Mouse (Mus musculus): ENCODE measurements around the gene Brinp3.
"Not testable (repeated sequence)": the region's sequence is repeated elsewhere in the genome, so short reads cannot be mapped to it uniquely, and the experiment has no call there.

Brinp3 gene

DNA sequence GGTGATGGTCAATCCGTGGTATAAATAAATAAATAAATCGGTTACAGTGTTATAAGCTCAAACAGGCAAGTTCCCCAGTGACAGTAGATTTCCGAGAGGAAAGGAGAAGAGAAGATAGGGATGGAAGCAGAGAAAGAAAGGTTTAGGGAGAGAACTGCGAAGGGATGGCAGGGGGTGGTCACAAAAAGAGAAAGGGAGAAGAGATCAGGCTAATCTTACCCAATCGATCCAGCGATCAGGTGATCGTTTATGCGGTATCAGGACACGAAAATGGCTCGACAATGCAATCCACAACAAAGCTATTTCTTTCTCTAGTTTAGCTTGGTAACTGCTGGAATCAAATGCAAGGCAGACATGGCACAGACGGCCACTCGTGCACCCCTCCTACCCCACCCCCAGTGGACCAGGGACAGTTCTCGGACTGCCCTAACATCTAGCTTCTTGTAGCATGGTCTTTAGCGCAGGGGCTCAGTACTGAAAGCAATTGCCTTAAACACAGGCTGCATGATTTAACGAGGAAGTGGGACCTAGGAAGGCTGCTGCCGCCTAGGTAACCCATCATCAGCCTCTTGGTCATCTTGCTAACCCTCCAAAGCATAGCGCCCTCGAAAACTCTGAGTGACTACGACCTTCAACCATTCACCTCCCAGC is at the start of gene Brinp3:
TSS of gene Brinp3 (plus strand) at position 80 of the 651 bp plus-strand sequence.
- no peak for DNase-seq (ENCODE audit: low spot score in 2 of 2)

DNA sequence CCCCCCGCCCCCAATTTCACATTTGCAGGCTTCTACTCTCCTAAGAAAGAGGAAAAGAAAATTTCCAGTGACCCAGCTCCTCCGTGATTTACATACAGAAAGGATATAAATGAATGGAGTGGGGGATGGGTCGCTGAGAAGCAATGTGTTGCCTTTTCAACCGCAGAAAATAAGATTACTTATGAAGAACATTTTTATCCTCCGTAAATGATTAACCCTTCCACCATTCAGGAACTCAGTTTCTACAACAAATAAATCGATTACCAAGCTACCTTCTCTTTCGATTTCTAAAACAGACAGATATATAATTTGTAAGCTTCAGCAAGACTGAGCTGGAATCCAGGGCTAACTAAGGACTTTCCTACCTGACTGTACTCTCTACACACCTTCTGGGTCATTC is 339 bp upstream of the Brinp3 start:
- no peak for DNase-seq (ENCODE audit: low spot score in 2 of 2)

DNA sequence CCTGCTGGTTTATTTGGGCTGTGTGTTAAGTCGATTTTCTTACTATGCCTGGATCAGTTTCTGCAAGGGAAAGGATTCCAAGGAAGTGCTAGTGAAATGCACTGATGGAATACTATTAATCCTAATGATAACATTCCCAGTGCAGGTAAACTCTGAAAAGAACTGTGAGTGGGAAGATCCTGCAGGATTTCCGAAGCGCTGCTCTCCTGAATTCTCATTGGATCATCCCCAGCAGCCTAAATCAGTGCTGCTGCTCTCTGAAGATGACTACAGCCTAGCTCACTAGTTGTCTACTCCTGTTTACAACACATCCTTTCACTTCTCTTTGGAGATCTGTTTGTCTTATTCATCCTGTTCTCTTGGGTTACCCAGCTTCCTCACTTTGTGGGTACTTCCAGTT is 826 bp downstream of the Brinp3 start:
- DNase-seq (ENCODE audit: low spot score in 2 of 2) = no peak

DNA sequence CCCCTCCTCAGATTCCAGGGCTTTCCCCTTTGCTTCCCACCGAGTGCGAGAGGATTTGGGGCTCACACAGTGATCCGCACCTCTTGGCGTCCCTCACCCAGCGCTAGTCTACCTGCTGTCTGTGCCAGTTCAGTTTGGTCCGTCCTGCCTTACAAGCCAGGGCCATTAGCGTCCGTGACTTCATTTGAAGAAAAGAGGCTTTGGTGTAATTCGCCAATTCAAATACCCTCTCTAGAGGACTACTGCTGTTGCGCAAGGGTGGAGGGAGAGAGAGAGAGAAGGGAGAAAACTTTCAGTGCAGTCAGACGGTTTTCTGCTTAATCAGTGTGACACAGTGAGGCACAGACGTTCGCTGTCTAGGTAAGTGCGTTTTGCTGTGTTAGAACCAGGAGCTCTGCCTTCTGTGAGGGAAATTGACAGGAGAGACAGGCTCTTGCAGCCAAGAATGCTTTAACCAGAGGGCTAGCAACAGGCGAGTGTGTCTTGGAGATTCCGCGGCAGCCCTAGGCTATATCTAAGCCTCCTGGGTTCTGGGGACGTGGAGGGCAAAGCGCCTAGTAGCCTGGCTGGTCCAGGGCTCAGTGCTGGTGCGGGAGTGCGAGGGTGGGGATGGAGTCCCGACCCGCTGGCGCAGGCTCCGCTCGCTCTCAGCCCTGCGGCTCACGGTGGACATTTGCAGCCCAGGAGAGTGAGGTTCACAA is 3.0 kb downstream of the Brinp3 start:
- no peak for DNase-seq (ENCODE audit: low spot score in 2 of 2)

DNA sequence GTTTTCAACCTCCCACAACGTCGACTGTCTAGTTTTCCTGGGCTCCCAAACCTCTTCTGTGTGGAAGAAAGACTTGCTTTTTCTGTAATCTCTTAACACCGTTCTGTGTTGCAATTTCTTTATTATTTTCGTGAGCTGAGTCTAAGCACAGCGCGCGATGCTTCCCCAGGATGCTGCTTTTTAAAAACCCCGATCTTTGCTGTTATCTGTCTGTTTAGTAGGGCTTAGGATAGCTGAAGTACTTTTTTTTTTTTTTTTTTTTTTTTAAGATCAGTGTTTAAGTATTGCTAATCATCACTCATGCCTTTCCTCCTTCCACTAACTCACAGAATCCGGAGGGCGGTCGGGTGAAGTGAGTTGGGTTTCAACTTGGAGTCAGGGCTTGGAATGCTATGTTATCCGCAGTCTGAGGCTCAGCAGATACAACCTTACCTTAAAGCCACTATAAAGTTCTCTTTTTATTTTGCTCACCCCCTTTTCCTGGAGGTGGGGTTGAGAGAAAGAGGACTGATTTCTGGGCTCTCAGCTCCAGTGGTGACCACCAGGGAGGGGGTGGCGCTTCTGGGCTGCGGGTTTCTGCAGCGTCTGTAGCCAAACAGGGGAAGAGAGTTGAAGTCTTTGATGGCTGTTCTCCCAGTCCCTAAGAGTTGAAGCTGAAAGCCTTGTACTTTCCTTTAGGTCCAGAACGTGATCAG is 3.7 kb downstream of the Brinp3 start:
- DNase-seq (ENCODE audit: low spot score in 2 of 2) = no peak

DNA sequence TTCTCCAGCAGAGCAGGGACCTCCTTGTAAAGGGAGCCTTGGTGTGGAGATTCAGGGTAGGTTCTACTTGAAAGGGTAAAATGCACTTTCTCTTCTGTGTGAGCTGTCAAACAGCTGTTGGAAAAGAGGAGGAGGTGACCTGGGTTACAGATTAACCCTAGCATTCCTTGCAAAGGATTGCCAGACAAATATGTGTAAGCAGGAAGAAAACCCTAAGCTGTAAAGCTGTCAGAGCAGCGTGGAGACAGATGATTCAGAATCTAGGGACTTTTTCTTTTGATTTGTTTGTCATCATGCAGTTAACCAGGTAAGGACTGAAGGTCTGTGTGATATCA is 4.2 kb downstream of the Brinp3 start:
- no peak for DNase-seq (ENCODE audit: low spot score in 2 of 2)

DNA sequence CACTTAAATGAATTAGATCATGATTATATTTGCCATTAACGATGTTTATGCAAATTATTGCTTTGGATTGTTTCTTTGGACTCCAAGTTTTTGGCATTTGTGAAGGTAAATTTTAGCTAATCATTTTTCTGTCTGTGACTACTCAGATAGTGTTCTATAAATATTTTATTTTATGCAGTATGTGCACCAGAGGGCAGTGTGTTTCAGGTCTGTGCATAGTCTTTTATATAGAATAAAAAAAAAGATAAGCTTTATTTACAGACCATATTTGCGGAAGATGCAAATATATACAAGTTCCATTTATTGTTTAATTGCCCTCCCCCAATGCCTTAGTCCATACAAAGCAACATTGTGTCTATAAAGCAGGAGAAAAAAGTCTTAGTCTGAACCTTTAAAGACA is 20.8 kb downstream of the Brinp3 start:
- no peak for DNase-seq (ENCODE audit: low spot score in 2 of 2)

DNA sequence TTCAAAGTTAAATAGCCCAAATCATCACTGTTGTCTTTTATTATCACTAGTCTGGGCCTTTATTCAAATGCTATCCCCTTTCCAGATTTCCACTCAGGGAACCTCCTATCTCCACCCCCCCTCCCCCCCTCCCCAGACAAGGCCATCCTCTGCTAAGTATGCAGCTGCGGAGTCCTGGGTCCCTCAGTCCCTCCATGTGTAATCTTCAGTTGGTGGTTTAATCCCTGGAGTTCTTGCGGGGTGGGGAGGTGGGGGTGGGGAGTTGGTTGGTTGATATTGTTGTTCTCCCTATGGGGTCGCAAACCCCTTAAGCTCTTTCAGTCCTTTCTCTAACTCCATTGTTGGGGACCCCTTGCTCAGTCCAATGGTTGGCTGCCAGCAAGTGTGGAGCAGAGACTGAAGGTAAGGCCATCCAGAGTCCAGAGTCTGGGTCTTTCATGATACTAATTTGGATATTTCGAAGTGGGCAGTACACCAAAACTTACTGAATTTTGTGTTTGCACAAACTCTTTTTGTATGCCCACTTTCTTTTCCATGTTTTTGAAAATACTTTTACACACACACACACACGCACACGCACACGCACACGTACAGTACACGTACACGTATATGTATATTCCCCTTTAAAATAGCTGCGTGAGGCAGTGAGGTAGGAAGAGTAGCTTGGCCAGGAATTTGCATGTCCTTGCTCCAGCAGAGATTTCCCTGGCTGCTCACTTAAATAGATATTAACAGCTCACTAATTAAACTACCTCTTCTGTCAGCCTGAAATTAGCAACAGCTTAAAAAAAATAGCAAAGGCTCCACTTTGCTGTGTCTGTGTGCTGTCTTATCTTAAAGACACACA is 29.4 kb downstream of the Brinp3 start:
- no peak for DNase-seq (ENCODE audit: low spot score in 2 of 2)

DNA sequence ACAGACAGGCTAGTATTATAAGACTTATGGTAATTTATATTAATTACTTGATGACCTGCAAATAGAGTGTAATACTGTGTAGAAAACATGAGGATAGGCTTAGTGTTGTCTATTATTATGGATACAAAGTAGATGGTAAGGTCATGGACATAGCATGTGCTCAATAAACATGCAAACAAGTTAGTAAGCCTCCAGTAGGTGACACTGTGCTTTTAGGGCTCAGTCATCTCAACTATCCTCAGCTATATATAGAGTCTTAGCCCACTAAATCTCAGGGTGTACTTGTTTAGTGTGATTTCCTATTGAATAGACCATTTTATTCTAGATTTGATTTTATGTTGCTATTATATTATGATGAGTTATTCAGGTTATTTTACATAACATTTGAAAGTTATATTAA is 34.0 kb downstream of the Brinp3 start:
- DNase-seq (ENCODE audit: low spot score in 2 of 2) = no peak

DNA sequence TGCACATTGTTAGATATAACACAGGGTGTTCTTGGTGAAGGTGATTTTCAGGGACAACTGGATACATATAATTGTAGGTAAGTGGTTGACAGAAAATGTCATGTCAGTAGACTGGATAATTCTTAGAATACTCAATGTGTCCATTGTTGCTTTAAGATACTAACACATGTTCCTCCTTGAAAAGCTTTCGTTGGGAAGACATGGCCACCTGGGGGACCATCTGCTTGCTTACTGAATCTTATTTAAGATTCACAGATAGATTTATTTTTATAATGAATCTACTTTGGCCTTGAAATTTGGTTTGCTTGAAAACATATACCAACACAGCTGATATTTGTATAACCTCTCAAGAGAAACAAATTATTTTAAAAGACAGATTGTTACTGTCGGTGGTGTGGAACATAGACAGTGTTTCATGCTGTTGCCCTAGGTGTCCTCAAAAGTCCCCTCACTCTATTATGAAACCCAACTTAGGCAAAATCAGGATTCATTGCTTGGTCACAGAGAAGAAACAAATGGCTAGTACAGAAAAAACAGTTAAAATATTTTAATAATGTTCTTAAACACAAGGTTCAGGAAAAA is 52.4 kb downstream of the Brinp3 start:
- no peak for DNase-seq (ENCODE audit: low spot score in 2 of 2)

DNA sequence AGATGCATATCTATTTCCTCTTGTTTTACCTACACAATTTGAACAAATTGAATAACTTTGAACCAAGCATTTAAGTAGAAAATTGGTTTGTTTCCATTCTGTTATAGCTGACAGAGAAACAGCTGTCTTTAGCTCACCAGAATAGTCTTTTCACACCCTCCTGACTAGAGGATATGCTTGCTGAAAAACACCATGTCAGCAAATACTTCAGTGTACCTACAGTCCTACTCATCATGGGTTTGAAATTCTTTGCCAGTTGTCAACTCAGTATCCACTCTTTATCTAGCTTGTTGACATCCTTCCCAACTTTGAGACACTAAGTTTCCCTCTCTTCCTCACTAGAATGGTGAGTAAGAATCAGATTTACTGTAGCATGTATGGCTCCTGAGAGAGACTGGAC is 62.4 kb downstream of the Brinp3 start:
- DNase-seq (ENCODE audit: low spot score in 2 of 2) = no peak

DNA sequence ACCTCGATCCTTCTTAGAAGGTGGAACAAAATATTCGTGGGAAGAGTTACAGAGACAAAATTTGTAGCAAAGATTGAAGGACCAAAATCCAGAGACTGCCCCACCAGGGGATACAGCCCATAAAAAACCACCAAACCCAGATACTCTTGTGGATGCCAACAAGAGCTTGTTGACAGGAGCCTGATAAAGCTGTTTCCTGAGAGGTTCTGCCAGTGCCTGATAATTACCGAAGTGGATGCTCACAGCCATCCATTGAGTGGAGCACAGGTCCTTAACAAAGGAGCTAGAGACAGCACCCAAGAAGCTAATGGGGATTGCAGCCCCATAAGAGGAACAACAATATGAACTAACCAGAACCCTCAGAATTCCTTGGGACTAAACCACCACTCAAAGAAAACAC is 67.6 kb downstream of the Brinp3 start:
- no peak for DNase-seq (ENCODE audit: low spot score in 2 of 2)

DNA sequence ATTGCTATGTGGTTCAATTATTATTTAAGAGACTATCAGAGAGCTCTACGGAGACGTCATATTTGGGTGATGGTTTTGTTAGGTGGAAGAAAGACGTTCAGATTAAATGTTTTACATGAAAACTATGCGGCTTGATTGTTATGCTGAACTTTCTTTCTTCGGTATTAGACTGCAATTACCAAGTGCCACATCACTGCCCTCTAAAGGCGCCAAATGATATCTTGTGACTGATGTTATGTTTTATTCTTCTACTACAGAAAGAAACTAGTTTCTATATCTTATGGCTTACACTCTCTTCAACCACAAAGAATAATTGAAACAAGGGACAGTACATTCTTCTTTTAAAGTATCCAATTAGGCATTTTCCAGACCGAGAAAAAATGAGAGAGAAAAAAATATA is 89.6 kb downstream of the Brinp3 start:
- no peak for DNase-seq (ENCODE audit: low spot score in 2 of 2)

DNA sequence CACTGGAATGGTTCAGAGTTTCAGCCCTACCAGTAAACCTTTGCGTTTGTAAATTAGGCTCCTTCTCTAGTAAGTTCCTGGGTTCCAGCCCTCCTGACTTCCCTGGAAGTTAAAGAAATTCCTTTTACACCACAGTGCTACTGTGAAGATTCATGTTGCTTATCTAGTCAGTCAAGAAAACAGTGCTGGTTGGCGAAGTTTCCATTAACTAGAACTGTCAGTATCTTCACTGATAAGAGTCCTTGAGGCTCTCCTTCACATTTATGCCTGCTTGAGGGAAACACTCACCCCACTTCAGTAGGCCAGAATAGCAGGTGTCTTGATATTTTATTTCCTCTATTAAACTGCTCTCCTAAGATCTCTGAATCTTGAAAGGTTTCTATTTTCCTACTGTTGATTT is 138.3 kb downstream of the Brinp3 start:
- no peak for DNase-seq (ENCODE audit: low spot score in 2 of 2)

DNA sequence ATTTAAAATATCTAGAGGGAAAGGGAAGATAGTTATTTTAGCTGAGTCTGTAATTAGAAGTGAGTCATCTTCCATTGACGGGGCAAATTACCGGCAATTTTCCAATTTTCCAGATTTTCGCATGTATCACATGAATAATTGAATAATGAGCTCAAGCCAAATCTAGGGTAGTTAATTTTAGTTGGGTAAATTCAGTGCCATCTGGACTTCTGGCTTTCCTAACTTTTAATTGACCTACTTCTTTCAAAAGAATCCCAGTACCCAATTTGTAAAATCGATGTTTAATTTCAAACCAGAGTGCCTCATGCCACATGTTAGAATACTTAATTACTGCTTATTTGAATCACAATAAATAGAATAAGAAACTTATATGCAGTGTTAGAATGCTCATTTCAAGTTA is 162.7 kb downstream of the Brinp3 start:
- DNase-seq (ENCODE audit: low spot score in 2 of 2) = no peak

DNA sequence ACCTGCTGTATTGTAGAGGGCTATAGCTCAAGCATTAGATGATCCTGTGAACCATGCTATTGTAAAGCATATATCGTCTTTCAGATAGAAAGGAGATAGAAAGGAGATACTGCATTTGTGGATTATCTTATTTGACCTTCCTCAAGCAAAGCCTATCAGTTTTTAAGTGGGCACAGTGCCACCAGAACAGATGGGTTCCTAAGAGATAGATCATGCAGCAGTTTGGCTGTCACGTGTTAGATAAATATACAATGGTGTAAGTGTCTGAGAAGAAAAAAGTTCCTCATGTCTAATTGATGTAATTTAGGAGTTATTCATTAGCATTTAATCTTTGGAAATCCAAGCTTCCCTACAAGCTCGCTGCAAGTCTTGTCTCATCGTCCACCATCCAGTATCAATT is 206.2 kb downstream of the Brinp3 start:
- DNase-seq (ENCODE audit: low spot score in 2 of 2) = no peak

DNA sequence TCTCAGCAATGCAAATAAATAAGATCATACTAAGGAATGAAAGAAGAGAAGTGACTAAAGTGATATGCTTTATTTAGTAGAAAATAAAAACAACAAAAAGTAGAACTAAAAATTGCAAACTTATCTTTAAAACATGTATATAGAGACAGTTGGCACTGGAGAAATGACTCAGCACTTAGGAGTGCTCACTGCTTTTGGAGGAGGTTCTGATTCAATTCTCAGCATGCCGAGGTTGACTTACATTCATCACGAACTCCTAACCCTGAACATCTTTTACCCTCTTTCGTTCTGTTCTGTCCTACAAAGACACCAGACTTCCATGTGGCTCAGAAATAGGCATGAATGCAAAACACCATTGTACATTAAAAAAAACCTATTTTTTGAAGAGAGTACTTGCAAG is 225.0 kb downstream of the Brinp3 start:
- no peak for DNase-seq (ENCODE audit: low spot score in 2 of 2)

DNA sequence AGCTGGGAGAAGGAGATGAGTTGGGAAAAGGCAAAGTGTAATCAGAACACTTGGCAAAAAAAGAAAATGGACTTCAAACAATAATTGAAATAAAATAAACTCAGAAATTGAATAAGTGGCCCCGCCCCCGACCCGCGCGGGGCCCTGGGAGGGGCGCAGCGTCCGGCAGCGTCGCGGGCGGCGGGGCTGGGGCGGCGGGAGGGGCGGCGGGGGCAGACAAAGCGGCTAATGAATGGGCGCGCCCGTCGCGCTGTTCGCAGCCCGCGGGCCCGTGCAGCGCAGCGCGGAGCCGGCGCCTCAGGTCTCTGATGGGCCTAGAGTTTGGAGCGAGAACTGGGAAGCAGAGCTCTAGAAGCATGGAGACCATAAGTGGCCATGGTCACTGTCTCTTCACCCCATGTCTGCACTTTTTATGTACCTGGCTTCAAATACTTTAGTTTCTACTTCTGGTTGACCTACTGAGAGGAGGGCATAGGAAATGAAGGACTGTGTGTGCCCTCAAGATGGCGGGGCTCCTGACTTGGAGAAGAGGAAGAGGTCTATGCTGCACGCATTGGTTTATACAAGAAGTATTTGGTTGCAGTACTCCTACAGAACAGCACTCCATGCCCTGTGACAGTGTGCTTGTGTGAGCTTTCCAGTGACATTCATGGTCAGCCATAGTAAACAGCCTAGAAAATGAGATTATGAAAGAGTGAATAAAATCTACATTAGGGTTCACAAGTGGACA is 230.4 kb downstream of the Brinp3 start:
- DNase-seq (ENCODE audit: low spot score in 2 of 2) = not testable (repeated sequence)

DNA sequence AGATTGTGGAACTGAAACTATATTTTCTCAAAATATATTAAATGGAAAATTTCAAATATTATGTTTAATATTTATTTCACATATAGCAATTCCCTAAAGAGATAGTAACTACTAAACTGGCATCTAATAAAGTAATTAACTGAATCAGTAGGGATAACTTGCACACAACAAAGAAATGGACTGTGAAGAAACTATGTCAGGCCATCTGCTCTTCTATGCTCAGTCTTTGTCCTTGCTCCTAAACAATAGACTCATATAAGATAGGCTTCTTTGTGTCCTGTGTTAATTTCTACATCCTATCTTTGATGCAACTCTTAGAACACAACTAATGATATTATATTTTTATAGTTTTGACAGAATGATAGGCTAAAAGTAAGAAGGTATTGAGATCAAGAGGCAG is 256.5 kb downstream of the Brinp3 start:
- DNase-seq (ENCODE audit: low spot score in 2 of 2) = no peak

DNA sequence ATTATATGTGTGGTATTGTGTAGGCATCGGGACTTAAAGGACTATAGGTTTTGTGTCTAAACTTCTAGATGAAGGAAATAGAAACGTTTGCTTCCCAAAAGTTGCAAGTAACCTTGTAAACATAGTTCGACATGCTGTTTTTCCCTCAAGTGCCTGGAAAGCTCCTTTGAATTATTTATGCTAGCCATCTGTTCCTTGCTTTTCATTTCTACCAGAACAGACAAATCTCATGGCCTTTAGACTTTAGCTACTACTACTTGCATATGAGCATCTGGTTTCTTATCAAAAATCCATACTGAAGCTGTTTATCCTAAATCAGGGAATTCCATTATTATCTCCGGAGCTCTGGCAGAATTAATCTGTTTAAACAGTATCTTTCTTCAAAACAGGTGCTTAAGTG is 288.7 kb downstream of the Brinp3 start:
- DNase-seq (ENCODE audit: low spot score in 2 of 2) = no peak

DNA sequence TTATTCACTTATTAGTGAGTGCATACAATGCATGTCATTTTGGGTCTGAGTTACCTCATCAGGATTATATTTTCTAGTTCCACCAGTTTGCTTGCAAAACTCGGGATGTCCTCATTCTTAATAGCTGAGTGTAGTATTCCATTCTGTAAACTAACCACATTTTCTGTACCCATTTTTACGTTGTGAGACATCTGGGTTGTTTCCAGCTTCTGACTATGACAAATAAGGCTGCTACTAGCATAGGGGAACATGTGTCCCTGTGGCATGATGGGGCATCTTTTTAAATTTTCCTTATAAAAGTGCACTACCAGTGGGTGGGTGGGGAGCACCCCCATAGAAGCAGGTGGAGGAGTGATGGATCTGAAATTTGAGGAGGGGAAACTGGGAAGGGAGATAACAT is 292.7 kb downstream of the Brinp3 start:
- DNase-seq (ENCODE audit: low spot score in 2 of 2) = no peak

Measured in thymus, postnatal 10 days (tissue).